Mouse (Mus musculus) lung, postnatal 0 days (tissue): ENCODE measurements around the gene Alkbh3. TPM values are rescaled to one million over a fixed set of nuclear protein-coding genes. Genes with fewer than 3 reads are reported as not detected.
A peak's percentile ranks its signal among the peaks of the same experiment; 100 is the strongest.

Experiments
- ATAC-seq: fragments of 200-750 bp; cut with Nextera tagmentation; 2 replicates; pipeline ENCODE4 v1.8.0; 2017; ENCODE audit warnings: moderate library complexity
- DNase-seq: peaks from one replicate; pipeline ENCODE4 v3.0.0-alpha.2; 2016; ENCODE audit warnings: low spot score
- H3K27ac ChIP-seq: fragments of 300-500 bp; sonication (generic); 2 replicates; pipeline ENCODE4 v1.5.1; 2014; ENCODE audit warnings: antibody characterized with exemption, mild to moderate bottlenecking, low read length, mixed read lengths
- H3K27me3 ChIP-seq: fragments of 300-500 bp; sonication (generic); replicated peaks from 2 replicates; pipeline ENCODE4 v1.6.1; 2014; ENCODE audit warnings: low read length, mixed read lengths; ENCODE audit not compliant: insufficient read depth
- H3K36me3 ChIP-seq: fragments of 300-500 bp; sonication (generic); 2 replicates; pipeline ENCODE4 v1.6.1; 2014; ENCODE audit warnings: low read length, mixed read lengths; ENCODE audit not compliant: insufficient read depth
- H3K4me1 ChIP-seq: fragments of 300-500 bp; sonication (generic); 2 replicates; pipeline ENCODE4 v1.6.1; 2014; ENCODE audit warnings: antibody characterized with exemption, low read depth, low read length, mixed read lengths; ENCODE audit not compliant: insufficient read depth
- H3K4me2 ChIP-seq: fragments of 300-500 bp; sonication (generic); replicated peaks from 2 replicates; pipeline ENCODE4 v1.6.1; 2014; ENCODE audit warnings: low read depth, mild to moderate bottlenecking, low read length, moderate library complexity, mixed read lengths
- H3K4me3 ChIP-seq: fragments of 300-500 bp; sonication (generic); 2 replicates; pipeline ENCODE4 v1.5.1; 2014; ENCODE audit warnings: low read depth, low read length
- H3K9ac ChIP-seq: fragments of 300-500 bp; sonication (generic); replicated peaks from 2 replicates; pipeline ENCODE4 v1.6.1; 2014; ENCODE audit warnings: low read depth, mild to moderate bottlenecking
- H3K9me3 ChIP-seq: fragments of 300-500 bp; sonication (generic); 2 replicates; pipeline ENCODE4 v1.6.1; 2016; ENCODE audit warnings: low read length, mixed read lengths
- CTCF ChIP-seq: IDR thresholded peaks from 2 replicates; pipeline ENCODE4 v1.5.1; 2016; ENCODE audit warnings: antibody characterized with exemption, mild to moderate bottlenecking
- EP300 ChIP-seq: IDR thresholded peaks from 2 replicates; pipeline ENCODE4 v1.6.1; 2016; ENCODE audit warnings: antibody characterized with exemption, mild to moderate bottlenecking, control low read depth
- WGBS: fragments of 180-500 bp; shearing (Covaris S2); extraction: QIAGEN DNeasy Blood & Tissue Kit; methylation state at CpG from one replicate; pipeline ENCODE4 v1.1.7; 2014; 5-methylcytosine and 5-hydroxymethylcytosine counted together
- polyA plus RNA-seq: library from polyadenylated mRNA; unstranded; fragments of >200 nt; fragmentation: Nextera tagmentation; extraction: Ambion mirVana; gene quantifications from 2 replicates; pipeline ENCODE4 v1.2.1, GENCODE M21; 2015

Gene Alkbh3
- polyA plus RNA-seq, 1 experiment from 2014 or later = 59.9 TPM

- TF ChIP-seq CTCF (no peak), EP300 (no peak)
- 0 out of 2 replicates have a peak overlapping the region, but pooled peaks have one; percentile 10 for H3K4me3 ChIP-seq
- WGBS = 70% methylated on average over 9 of the region's 9 CpGs
- no peaks in the 10 kb centered on the region for H3K27me3 ChIP-seq
- ATAC-seq (no peak), DNase-seq (no peak)
- no peak overlapping the region for H3K27ac ChIP-seq
- 0 out of 2 replicates have a peak, but pooled peaks cover 3% of the 10 kb centered on the region for H3K9me3 ChIP-seq
- peak overlapping the region; percentile 60 for H3K4me2 ChIP-seq
- H3K9ac ChIP-seq = no peak overlapping the region
- no peaks in the 10 kb centered on the region for H3K36me3 ChIP-seq
- H3K4me1 ChIP-seq = peaks cover 4% of the 10 kb centered on the region; the same call in 1 of the 2 replicates
Measured at GRCm38 (mm10) chr2:93953726-93954125, 56.9 kb downstream of the Alkbh3 start.

GRCm38 (mm10) chr2:93946976-93947375 lies 63.6 kb downstream of the Alkbh3 start:
- no peak overlapping the region for H3K9ac ChIP-seq
- H3K9me3 ChIP-seq = 0 out of 2 replicates have a peak, but pooled peaks cover 3% of the 10 kb centered on the region
- H3K36me3 ChIP-seq = no peaks in the 10 kb centered on the region
- ATAC-seq (no peak), DNase-seq (no peak)
- WGBS = 54% methylated on average over 5 of the region's 5 CpGs
- H3K4me1 ChIP-seq = 0 out of 2 replicates have a peak, but pooled peaks cover 3% of the 10 kb centered on the region
- no peak overlapping the region for H3K27ac ChIP-seq
- TF ChIP-seq EP300 (no peak), CTCF (0 out of 2 replicates have a peak, but pooled peaks have one; percentile 6)
- no peak overlapping the region for H3K4me3 ChIP-seq
- H3K4me2 ChIP-seq = no peak overlapping the region
- H3K27me3 ChIP-seq = no peaks in the 10 kb centered on the region

DNA sequence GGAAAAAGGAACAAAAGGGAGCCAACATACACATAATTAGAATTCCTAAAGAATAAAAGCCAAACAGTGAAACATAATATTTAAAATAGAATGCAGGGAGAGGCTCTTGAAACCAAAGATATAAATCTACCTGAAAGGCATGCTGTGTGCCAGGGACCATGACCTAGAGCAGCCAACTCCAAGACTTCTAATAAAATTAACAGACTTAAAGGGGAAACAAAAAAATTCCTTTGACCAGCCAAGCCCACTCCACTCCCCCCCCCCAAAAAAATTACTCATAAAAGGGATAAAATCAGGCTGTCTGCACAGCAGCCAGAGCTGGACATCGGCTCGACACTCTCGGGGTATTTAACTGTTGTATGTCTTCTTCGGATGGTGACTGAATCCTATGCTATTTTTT lies 65.8 kb downstream of the Alkbh3 start:
- Histone ChIP-seq H3K27ac (no peak overlapping the region), H3K36me3 (no peaks in the 10 kb centered on the region), H3K4me3 (no peak overlapping the region), H3K4me2 (no peak overlapping the region), H3K9ac (no peak overlapping the region), H3K27me3 (no peaks in the 10 kb centered on the region), H3K4me1 (0 out of 2 replicates have a peak, but pooled peaks cover 6% of the 10 kb centered on the region), H3K9me3 (0 out of 2 replicates have a peak, but pooled peaks cover 3% of the 10 kb centered on the region)
- WGBS = 87% methylated on average over 4 of the region's 4 CpGs
- ATAC-seq (no peak), DNase-seq (no peak)
- no peak for TF ChIP-seq EP300
- TF ChIP-seq CTCF = no peak

GRCm38 (mm10) chr2:93944099-93944498 lies 66.5 kb downstream of the Alkbh3 start:
- no peak overlapping the region for H3K4me2 ChIP-seq
- no peaks in the 10 kb centered on the region for H3K36me3 ChIP-seq
- 0 out of 2 replicates have a peak, but pooled peaks cover 6% of the 10 kb centered on the region for H3K4me1 ChIP-seq
- H3K4me3 ChIP-seq = no peak overlapping the region
- 0 out of 2 replicates have a peak, but pooled peaks cover under 1% of the 10 kb centered on the region for H3K9me3 ChIP-seq
- WGBS = 93% methylated on average over 2 of the region's 2 CpGs
- DNase-seq (no peak), ATAC-seq (no peak)
- TF ChIP-seq CTCF (peak; percentile 33), EP300 (no peak)
- no peaks in the 10 kb centered on the region for H3K27me3 ChIP-seq
- H3K27ac ChIP-seq = no peak overlapping the region
- H3K9ac ChIP-seq = no peak overlapping the region

DNA sequence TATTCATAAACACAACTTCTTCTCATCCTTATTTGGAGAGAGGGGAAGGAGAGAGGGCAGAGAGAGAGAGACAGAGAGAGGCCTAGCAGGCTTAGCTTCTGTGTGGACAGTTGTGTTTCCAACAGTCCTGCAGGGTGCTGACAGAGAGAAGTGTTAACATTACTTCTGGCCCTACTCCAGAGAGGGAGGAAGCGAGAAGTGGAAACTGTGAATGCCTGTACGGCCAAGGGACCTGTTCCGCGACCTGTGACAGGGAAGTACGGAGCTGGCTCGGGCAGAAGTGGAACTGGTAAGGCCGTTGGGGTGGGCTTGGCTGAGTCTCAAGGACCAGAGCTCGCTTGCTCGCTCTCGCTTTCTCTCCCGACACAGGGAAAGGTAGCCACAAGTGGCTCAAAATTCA lies 68.9 kb downstream of the Alkbh3 start:
- 20% methylated on average over 11 of the region's 11 CpGs for WGBS
- Histone ChIP-seq H3K36me3 (no peaks in the 10 kb centered on the region), H3K27me3 (no peaks in the 10 kb centered on the region), H3K9ac (no peak overlapping the region), H3K4me3 (no peak overlapping the region), H3K4me1 (0 out of 2 replicates have a peak, but pooled peaks cover 6% of the 10 kb centered on the region), H3K27ac (no peak overlapping the region), H3K4me2 (peak overlapping the region; percentile 34; the same call in 1 of the 2 replicates), H3K9me3 (no peaks in the 10 kb centered on the region)
- peak; percentile 74 for ATAC-seq
- TF ChIP-seq EP300 (no peak), CTCF (no peak)
- DNase-seq = peak; percentile 48

DNA sequence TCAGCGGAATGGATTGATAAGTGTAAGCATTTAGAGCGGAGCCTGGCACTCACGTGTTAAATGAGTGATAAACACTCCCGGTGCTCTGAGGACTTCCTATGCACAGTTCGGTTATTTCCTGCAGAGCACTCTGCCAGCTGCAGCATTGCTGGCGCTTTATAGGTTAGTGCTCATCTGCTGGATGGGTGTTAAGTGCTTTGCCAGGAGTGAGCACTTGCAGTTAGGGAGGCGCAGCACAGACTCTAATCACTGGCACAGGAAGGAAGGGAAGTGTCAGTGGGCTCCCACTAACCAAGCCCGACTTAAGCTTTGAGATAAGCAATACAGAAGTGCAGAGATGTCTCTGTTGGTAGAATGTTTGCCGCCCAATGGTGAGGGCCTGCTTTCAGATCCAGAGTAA lies 72.1 kb downstream of the Alkbh3 start:
- H3K4me2 ChIP-seq = no peak overlapping the region
- ATAC-seq = no peak
- no peaks in the 10 kb centered on the region for H3K36me3 ChIP-seq
- 41% methylated on average over 9 of the region's 9 CpGs for WGBS
- no peak overlapping the region for H3K27ac ChIP-seq
- H3K4me1 ChIP-seq = 0 out of 2 replicates have a peak, but pooled peaks cover 6% of the 10 kb centered on the region
- no peaks in the 10 kb centered on the region for H3K27me3 ChIP-seq
- no peak for DNase-seq
- no peaks in the 10 kb centered on the region for H3K9me3 ChIP-seq
- H3K4me3 ChIP-seq = no peak overlapping the region
- H3K9ac ChIP-seq = no peak overlapping the region
- no peak for TF ChIP-seq CTCF
- no peak for TF ChIP-seq EP300

Other genes starting within 250 kb of the Alkbh3 start
- 69.6 and 76.6 TPM in 2 replicates for gene Ext2, start 188.2 kb downstream of the Alkbh3 start, polyA plus RNA-seq
- 5.7 and 6.0 TPM in 2 replicates for gene Accs, start 160.9 kb downstream of the Alkbh3 start, polyA plus RNA-seq
- gene Accsl, start 141.7 kb downstream of the Alkbh3 start, polyA plus RNA-seq = not detected in 2 replicates
- gene Gm13889, start 53.6 kb downstream of the Alkbh3 start, polyA plus RNA-seq = 62.6 and 64.6 TPM in 2 replicates
- not detected in 2 replicates for gene Gm27027, start 14.5 kb downstream of the Alkbh3 start, polyA plus RNA-seq
- gene Hsd17b12, start 147.2 kb upstream of the Alkbh3 start, polyA plus RNA-seq = 57.2 and 69.7 TPM in 2 replicates